Mouse (Mus musculus): ENCODE measurements around the gene Olfr59.

The Olfr59 gene

GRCm38 (mm10) chr11:74283436-74283835, at the start of gene Olfr59:
Gene Olfr59 (plus strand): TSS chr11:74283736.
- DNase-seq (ENCODE audit: extremely low spot score, low read depth, low spot score): no peak

- no peak for DNase-seq (ENCODE audit: extremely low spot score, low read depth, low spot score)
Observed at GRCm38 (mm10) chr11:74241201-74241600, 42.3 kb upstream of the Olfr59 start.

- no peak for DNase-seq (ENCODE audit: extremely low spot score, low read depth, low spot score)
Observed at GRCm38 (mm10) chr11:74259508-74259907, 24.0 kb upstream of the Olfr59 start, which contains the start of gene Olfr406. Gene Olfr406 (plus strand): TSS chr11:74259808.

GRCm38 (mm10) chr11:74287256-74287655, 3.7 kb downstream of the Olfr59 start:
- DNase-seq (ENCODE audit: extremely low spot score, low read depth, low spot score): no peak

GRCm38 (mm10) chr11:74326044-74326443, 42.5 kb downstream of the Olfr59 start:
- no peak for DNase-seq (ENCODE audit: extremely low spot score, low read depth, low spot score)

GRCm38 (mm10) chr11:74328781-74329180, 45.2 kb downstream of the Olfr59 start:
- DNase-seq (ENCODE audit: extremely low spot score, low read depth, low spot score): no peak

GRCm38 (mm10) chr11:74337931-74338330, 54.4 kb downstream of the Olfr59 start, which contains the start of gene Olfr410:
Gene Olfr410 (minus strand): TSS chr11:74338031.
- DNase-seq (ENCODE audit: extremely low spot score, low read depth, low spot score): no peak
